Mouse (Mus musculus) forebrain, embryonic 12.5 days (tissue): Measurements from ENCODE around the gene Cd247. TPM values are rescaled to one million over a fixed set of nuclear protein-coding genes. Genes with fewer than 3 reads are reported as not detected.

Source experiments
- ATAC-seq: fragments of 200-750 bp; cut with Nextera tagmentation; 2 replicates; pipeline ENCODE4 v1.8.0; 2017; ENCODE audit warnings: moderate TSS enrichment; ENCODE audit not compliant: low FRiP score
- H3K27ac ChIP-seq: fragments of 300-500 bp; sonication (generic); 2 replicates; pipeline ENCODE4 v1.5.1; 2016; ENCODE audit warnings: mild to moderate bottlenecking
- H3K27me3 ChIP-seq: fragments of 300-500 bp; sonication (generic); 2 replicates; pipeline ENCODE4 v1.6.1; 2016; ENCODE audit warnings: mild to moderate bottlenecking
- H3K36me3 ChIP-seq: fragments of 300-500 bp; sonication (generic); replicated peaks from 2 replicates; pipeline ENCODE4 v1.6.1; 2016; ENCODE audit warnings: mild to moderate bottlenecking
- H3K4me1 ChIP-seq: fragments of 300-500 bp; sonication (generic); 2 replicates; pipeline ENCODE4 v1.6.1; 2016
- H3K4me2 ChIP-seq: fragments of 300-500 bp; sonication (generic); 2 replicates; pipeline ENCODE4 v1.6.1; 2016; ENCODE audit warnings: mild to moderate bottlenecking, moderate library complexity
- H3K4me3 ChIP-seq: fragments of 300-500 bp; sonication (generic); replicated peaks from 2 replicates; pipeline ENCODE4 v1.5.1; 2016; ENCODE audit warnings: mild to moderate bottlenecking
- H3K9ac ChIP-seq: fragments of 300-500 bp; sonication (generic); 2 replicates; pipeline ENCODE4 v1.6.1; 2016; ENCODE audit warnings: mild to moderate bottlenecking
- H3K9me3 ChIP-seq: fragments of 300-500 bp; sonication (generic); 2 replicates; pipeline ENCODE4 v1.6.1; 2016
- WGBS: fragments of 180-500 bp; shearing (Covaris S2); methylation state at CpG from one replicate; pipeline ENCODE4 v1.1.7; 2016; 5-methylcytosine and 5-hydroxymethylcytosine counted together
- polyA plus RNA-seq: library from polyadenylated mRNA; unstranded; fragments of >200 nt; fragmentation: Nextera tagmentation; extraction: Ambion mirVana; gene quantifications from 2 replicates; pipeline ENCODE4 v1.2.1, GENCODE M21; 2016

The Cd247 gene
- polyA plus RNA-seq, 1 experiment from 2014 or later, result 1.1 TPM

DNA sequence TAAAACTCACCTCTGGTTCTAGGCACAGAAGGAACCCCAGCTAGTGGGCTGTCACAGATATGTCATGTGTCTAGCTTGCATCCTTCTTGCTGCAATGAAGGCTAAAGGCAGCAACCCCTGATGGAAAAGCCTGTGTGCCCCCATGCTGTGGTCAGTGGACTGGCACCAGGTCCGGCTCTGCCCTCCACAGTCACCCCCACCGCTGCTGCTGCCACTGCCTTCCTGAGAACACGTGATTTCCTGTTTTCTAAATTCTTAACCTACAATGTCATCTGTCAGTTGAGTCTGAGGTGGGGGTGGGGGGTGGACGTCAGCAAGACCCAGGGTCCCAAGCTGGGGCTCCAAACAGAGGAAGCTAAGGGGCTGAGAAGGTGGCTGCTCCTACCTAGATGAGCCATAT, 60.4 kb downstream of the Cd247 start:
- Histone ChIP-seq H3K9me3 (no peaks in the 10 kb centered on the region), H3K9ac (no peak overlapping the region), H3K27ac (no peak overlapping the region), H3K4me2 (no peak overlapping the region), H3K27me3 (peaks cover 94% of the 10 kb centered on the region), H3K4me1 (peaks cover 31% of the 10 kb centered on the region), H3K36me3 (no peaks in the 10 kb centered on the region), H3K4me3 (no peak overlapping the region)
- ATAC-seq, result no peak
- 80% methylated on average over 4 of the region's 4 CpGs for WGBS

DNA sequence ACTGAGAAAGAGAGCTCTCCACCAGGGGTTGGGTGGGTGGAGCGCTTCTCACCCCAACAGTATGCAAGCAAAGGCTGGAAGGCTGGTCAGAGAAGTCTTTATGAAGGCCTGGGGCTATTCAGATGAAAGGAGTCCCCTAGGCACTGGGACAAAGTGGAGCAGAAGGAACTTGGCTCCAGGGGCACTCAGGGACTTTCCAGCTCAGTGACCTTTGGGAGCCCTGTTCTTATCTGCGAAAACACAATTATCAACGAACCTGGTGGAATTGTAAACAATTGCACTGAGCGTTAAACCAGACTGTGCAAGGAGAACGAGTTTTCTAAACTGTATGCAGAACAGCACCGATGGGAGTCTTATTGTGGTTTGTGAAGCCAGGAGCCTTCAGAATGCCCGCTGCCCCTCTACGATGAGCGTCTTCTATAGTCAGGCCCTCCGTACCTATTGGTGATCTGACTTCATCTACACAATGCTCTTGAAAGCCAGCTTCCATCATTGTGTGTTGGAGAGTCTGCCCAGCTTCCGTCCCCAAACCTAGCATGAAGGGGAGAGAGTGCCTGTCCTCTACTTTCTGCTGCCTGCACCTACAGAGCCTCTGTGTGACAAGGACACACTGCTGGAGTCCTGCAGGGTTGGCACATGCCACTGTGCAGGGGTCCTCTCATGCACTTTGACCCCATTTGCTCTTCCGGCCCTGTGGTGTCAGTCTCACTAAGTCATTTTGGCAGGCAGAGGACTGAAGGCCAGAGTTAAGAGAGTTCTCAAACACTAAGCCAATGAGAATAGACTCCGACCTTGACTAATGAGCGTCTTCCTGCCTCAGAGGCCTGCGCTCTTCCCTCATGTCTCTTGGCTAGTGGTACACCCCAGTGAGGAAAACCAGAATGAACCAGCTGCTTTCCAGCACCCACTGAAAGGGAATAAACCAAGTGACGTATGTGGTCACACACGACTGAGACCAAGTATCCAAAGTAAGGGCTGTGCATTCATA, 61.3 kb downstream of the Cd247 start:
- H3K4me2 ChIP-seq, result no peak overlapping the region
- no peak for ATAC-seq
- peaks cover 93% of the 10 kb centered on the region for H3K27me3 ChIP-seq

DNA sequence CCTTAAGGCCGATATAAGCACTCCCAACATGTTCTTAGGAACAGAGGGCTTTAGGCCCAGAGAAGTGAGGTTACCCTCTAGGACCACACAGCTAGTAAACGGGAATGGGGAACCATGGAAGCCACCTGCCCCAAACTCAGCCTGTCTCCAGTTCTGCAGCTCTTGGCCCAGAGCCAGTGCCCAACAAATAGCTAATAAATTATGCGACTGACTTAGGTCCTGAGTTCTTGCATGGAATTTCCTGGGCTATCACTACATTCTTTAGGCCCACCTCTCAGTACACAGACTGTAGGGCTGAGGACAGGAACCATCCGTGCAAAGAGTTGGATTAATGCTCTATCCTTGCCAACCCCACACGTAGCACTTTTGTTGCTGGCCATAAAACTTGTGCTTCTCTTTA, 63.6 kb downstream of the Cd247 start:
- peaks cover 92% of the 10 kb centered on the region for H3K27me3 ChIP-seq
- H3K4me2 ChIP-seq, result no peak overlapping the region
- H3K27ac ChIP-seq, result no peak overlapping the region
- H3K4me1 ChIP-seq, result peaks cover 15% of the 10 kb centered on the region
- no peak overlapping the region for H3K4me3 ChIP-seq
- 59% methylated on average over 5 of the region's 5 CpGs for WGBS
- H3K9ac ChIP-seq, result no peak overlapping the region
- no peaks in the 10 kb centered on the region for H3K9me3 ChIP-seq
- ATAC-seq, result no peak
- H3K36me3 ChIP-seq, result no peaks in the 10 kb centered on the region

More for the DNA sequence above, 61.3 kb downstream of the Cd247 start:
- Histone ChIP-seq H3K27ac (no peak overlapping the region), H3K36me3 (no peaks in the 10 kb centered on the region), H3K4me1 (peaks cover 25% of the 10 kb centered on the region), H3K9ac (no peak overlapping the region), H3K9me3 (no peaks in the 10 kb centered on the region), H3K4me3 (no peak overlapping the region)
- WGBS, result 86% methylated on average over 17 of the region's 17 CpGs

DNA sequence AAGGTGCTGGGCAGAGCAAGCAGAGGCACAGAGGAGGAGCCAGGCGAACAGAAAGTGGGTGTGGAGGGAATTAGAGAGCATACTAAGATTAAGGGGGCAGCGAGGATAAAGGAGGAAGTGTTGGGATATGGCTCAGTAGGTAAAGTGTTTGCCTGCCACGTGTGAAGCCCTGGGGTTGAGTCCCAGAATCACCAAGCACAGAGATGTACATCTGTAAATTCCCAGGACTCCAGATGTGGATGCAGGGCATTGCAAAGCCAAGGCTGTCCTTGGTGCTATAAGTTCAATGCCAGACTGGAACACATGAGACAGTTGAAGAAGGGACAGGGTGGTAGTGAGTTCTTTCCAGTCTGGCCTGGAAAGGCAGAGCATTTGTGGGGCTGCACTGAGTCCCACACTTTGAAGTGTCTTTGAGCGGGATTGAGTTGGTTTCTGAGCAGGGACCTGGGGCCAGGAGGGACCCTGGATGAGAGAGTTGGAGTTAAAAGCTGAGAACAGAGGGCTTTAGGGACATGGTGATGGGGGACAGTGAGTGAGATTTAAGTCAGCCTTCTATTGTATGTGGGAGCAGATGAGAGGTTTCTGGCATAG, 64.7 kb downstream of the Cd247 start:
- Histone ChIP-seq H3K27me3 (peaks cover 86% of the 10 kb centered on the region), H3K4me2 (no peak overlapping the region), H3K4me3 (no peak overlapping the region), H3K9me3 (no peaks in the 10 kb centered on the region), H3K9ac (no peak overlapping the region), H3K36me3 (no peaks in the 10 kb centered on the region), H3K27ac (no peak overlapping the region), H3K4me1 (peaks cover 15% of the 10 kb centered on the region)
- ATAC-seq, result no peak
- 66% methylated on average over 4 of the region's 4 CpGs for WGBS

DNA sequence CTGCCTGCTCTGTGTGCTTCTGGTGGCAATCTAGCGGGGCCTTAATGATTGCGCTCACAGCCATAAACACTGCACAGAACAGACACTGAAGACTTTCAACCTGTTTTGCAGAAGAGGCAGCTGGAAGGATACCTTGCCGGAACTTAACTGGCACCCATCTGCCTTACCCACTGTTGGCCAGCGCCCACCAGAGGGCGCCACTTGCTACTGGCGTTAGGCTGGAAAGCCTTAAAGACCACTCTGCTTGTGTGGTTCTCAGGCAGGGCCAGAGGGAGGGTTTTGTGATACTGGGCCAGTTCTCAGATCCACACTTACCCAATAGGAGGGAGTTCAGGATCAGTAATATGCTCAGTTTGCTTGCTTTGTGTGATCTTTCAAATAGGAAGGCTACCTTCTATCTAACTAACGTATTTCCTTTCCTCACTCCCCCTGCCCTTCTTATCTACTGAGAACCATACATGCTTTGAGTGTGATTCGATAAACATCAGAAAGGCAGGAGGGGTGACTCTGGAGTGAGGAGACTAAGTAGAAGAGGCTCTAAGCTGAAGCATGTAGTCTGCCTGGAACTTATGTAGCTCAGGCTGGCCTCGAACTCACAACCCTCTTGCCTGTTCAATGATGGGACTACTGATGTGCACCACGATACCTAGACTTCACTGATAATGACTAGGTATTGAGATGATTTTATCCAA, 65.4 kb downstream of the Cd247 start:
- peaks cover 15% of the 10 kb centered on the region for H3K4me1 ChIP-seq
- no peaks in the 10 kb centered on the region for H3K36me3 ChIP-seq
- H3K27ac ChIP-seq, result no peak overlapping the region
- no peaks in the 10 kb centered on the region for H3K9me3 ChIP-seq
- H3K9ac ChIP-seq, result no peak overlapping the region
- no peak overlapping the region for H3K4me3 ChIP-seq
- peak; percentile 57; the same call in 1 of the 2 replicates for ATAC-seq
- WGBS, result 60% methylated on average over 10 of the region's 10 CpGs
- no peak overlapping the region for H3K4me2 ChIP-seq
- H3K27me3 ChIP-seq, result peaks cover 84% of the 10 kb centered on the region

DNA sequence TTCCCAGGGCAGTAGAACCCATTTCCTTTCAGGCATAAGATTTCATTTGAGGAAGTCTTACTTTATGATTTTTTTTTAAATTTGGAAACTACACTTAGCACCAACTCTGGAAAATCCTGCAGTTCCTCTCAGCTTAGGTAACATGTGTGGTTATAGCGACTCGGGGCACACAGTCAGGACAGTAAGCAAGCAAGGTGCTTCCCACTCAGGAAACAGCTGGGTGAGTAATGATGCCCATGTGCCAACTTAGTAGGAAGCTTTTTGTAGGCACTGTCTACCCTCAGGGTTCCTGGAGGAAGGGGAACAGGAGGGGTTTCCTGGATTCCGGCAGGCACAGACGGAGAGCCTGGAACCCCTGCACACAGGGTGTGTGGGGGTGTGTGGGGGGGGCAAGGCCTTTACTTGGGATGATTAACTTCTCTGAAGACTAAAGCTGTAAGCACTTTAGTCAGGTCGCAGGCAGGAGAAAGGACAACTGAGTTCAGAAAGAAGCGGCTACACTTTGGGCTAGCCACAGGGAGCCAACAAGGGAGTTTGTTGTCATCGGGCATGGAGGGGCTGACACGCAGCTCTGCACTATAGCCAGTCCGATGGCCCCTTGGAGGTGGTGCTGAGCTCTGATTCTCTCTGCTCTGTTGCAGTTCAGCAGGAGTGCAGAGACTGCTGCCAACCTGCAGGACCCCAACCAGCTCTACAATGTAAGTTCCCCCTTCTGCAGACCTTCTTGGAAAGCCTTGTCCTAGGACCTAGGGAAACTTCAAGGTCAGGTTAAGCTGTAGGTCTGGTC, 67.5 kb downstream of the Cd247 start:
- H3K27me3 ChIP-seq, result peaks cover 69% of the 10 kb centered on the region
- no peak overlapping the region for H3K27ac ChIP-seq
- WGBS, result 53% methylated on average over 9 of the region's 9 CpGs
- no peak for ATAC-seq
- H3K36me3 ChIP-seq, result no peaks in the 10 kb centered on the region
- H3K4me3 ChIP-seq, result no peak overlapping the region
- no peaks in the 10 kb centered on the region for H3K9me3 ChIP-seq
- H3K4me1 ChIP-seq, result peaks cover 15% of the 10 kb centered on the region
- H3K4me2 ChIP-seq, result no peak overlapping the region
- H3K9ac ChIP-seq, result no peak overlapping the region

DNA sequence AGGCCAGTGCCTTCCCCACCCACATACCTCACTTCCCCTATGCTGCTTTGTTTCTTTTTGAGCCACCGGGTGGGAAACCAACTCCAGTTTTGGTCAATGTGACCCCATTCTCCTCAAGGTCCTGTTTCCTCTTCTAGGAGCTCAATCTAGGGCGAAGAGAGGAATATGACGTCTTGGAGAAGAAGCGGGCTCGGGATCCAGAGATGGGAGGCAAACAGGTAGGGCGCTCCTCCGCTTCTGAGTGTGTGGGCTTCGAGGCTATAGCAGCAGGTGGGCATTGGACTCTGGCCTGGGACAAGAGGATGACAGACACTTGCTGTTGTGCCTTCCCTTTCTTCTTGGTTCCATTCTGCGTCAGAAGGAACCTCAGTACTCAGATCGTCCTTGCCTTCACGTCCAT, 68.8 kb downstream of the Cd247 start:
- Histone ChIP-seq H3K4me3 (no peak overlapping the region), H3K27ac (no peak overlapping the region), H3K4me2 (no peak overlapping the region), H3K4me1 (peaks cover 21% of the 10 kb centered on the region), H3K9me3 (no peaks in the 10 kb centered on the region), H3K27me3 (peaks cover 56% of the 10 kb centered on the region), H3K36me3 (no peaks in the 10 kb centered on the region), H3K9ac (no peak overlapping the region)
- ATAC-seq, result no peak
- WGBS, result 89% methylated on average over 11 of the region's 11 CpGs

DNA sequence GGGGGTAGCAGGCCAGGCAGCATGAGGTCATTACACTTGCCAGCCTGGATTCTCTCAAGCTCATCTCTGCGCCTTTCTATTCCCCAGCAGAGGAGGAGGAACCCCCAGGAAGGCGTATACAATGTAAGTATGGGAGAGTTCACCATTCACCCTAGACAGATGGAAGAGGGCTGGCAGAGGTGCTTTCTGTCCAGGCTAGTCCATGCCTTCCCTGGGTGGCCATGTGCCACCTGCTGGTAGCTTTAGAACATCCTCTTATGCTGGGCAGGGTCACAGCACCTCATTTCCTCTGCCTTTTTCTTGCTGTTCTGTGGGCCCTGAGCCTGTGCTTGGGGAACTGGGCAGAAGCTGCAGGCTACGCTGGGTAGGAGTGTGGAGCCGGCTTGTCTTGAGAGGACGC, 69.9 kb downstream of the Cd247 start:
- H3K9ac ChIP-seq, result no peak overlapping the region
- peaks cover 45% of the 10 kb centered on the region for H3K27me3 ChIP-seq
- no peak overlapping the region for H3K4me2 ChIP-seq
- H3K4me1 ChIP-seq, result peaks cover 11% of the 10 kb centered on the region; the same call in 1 of the 2 replicates
- WGBS, result 79% methylated on average over 5 of the region's 5 CpGs
- no peak overlapping the region for H3K27ac ChIP-seq
- no peaks in the 10 kb centered on the region for H3K36me3 ChIP-seq
- no peak for ATAC-seq
- H3K4me3 ChIP-seq, result no peak overlapping the region
- no peaks in the 10 kb centered on the region for H3K9me3 ChIP-seq

DNA sequence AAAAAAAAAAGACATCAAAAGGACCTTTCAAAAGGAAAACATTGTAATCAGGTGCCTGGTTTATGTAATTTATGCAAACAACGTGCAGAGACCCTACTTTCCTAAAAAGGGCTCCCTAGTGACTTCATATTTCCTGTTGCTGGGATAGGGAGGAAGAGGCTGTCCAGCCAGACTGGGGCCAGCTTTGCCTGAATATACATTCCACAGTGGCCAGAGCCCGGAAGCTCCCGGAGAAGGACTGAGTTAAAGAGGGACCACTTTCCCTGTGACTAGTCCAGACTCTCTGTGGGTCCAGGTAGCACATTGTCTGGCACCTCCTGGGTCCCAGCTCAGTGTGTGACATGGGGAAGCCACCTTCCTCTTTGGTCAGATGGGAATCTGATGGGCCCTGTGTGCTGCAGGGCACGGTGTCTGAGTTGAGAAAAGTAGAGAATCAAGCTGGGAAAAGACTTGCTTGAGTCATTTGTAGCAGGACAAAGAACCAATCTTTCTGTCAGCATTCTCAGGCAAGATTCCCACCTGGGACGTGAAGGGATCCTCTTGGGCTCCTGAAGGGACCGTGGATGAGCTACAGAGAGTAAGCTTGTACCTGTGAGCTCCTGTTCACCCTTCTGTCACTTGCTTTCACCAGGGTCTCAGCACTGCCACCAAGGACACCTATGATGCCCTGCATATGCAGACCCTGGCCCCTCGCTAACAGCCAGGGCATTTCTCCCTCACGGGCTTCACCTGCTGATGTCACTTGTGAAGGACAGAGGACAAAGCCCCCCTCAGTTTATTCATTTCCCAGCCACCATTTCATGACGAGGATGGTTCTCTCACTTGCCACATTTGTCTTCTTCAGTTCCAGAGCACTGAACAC, 72.1 kb downstream of the Cd247 start:
- Histone ChIP-seq H3K4me2 (no peak overlapping the region), H3K27ac (no peak overlapping the region), H3K4me3 (no peak overlapping the region), H3K36me3 (peaks cover 5% of the 10 kb centered on the region; the same call in 1 of the 2 replicates), H3K9me3 (no peaks in the 10 kb centered on the region), H3K9ac (no peak overlapping the region), H3K4me1 (peaks cover 20% of the 10 kb centered on the region), H3K27me3 (peaks cover 24% of the 10 kb centered on the region)
- no peak for ATAC-seq
- WGBS, result 83% methylated on average over 9 of the region's 9 CpGs

DNA sequence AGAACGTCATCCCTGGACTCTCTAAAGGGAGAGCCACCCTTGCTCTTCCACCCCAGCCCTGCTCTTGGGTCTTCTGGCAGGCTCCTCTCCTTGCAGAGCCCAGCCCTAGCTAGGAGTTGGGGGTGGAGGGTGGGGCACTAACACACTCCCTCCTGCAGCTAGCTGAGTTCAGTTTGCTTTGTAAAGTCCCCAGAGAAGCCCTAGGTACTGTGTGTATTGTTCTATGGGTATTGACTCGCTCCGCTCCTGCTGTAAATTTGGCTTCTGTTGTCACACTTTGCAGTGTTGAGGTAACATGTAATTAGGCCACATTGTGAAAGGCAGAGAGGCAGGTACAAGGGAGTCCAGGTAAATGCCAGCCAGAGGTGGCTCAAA, 72.7 kb downstream of the Cd247 start:
- ATAC-seq, result no peak
- Histone ChIP-seq H3K9me3 (no peaks in the 10 kb centered on the region), H3K4me3 (no peak overlapping the region), H3K9ac (no peak overlapping the region), H3K36me3 (peaks cover 5% of the 10 kb centered on the region; the same call in 1 of the 2 replicates), H3K27ac (no peak overlapping the region), H3K4me2 (no peak overlapping the region), H3K4me1 (peaks cover 20% of the 10 kb centered on the region), H3K27me3 (peaks cover 19% of the 10 kb centered on the region)
- WGBS, result 76% methylated on average over 3 of the region's 3 CpGs

DNA sequence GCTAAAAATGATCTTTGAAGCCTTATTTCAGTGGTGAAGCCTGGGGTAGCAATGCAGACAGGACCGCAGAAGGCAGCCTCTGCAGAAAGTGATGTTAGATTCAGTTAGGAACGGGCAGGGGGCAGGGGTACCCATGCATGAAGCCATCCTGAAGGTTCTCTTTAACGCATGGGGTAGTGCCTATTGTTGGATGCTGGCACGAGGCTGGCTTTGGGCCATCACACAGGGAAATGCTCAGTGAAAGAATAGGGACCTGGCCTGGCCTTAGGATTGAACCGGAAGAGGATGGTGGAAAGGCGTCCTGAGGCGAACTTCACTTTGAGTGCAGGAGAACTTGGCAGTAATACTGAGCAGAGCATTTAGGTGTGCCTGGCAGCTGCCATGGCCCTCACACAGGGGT, 73.6 kb downstream of the Cd247 start:
- H3K27ac ChIP-seq, result no peak overlapping the region
- no peak overlapping the region for H3K4me2 ChIP-seq
- ATAC-seq, result peak; percentile 28; the same call in 1 of the 2 replicates
- peaks cover 10% of the 10 kb centered on the region for H3K27me3 ChIP-seq
- no peaks in the 10 kb centered on the region for H3K9me3 ChIP-seq
- H3K4me1 ChIP-seq, result peaks cover 24% of the 10 kb centered on the region
- no peak overlapping the region for H3K9ac ChIP-seq
- H3K36me3 ChIP-seq, result peaks cover 11% of the 10 kb centered on the region; the same call in 1 of the 2 replicates
- 63% methylated on average over 7 of the region's 7 CpGs for WGBS
- no peak overlapping the region for H3K4me3 ChIP-seq
